Mouse (Mus musculus) forebrain, embryonic 16.5 days (tissue): Measurements from ENCODE around the gene Rnaseh1. TPM values are rescaled to one million over a fixed set of nuclear protein-coding genes. Genes with fewer than 3 reads are reported as not detected.

Experiments used
- ATAC-seq: fragments of 200-750 bp; cut with Nextera tagmentation; 2 replicates; pipeline ENCODE4 v1.8.0; 2017; ENCODE audit warnings: mild to moderate bottlenecking, moderate library complexity
- H3K27ac ChIP-seq: fragments of 300-500 bp; sonication (generic); 2 replicates; pipeline ENCODE4 v1.5.1; 2014; ENCODE audit warnings: low read length, control low read depth
- H3K27me3 ChIP-seq: fragments of 300-500 bp; sonication (generic); replicated peaks from 2 replicates; pipeline ENCODE4 v1.6.1; 2014; ENCODE audit warnings: low read length; ENCODE audit not compliant: control insufficient read depth, insufficient read depth
- H3K36me3 ChIP-seq: fragments of 300-500 bp; sonication (generic); 2 replicates; pipeline ENCODE4 v1.6.1; 2014; ENCODE audit not compliant: control insufficient read depth, insufficient read depth
- H3K4me1 ChIP-seq: fragments of 300-500 bp; sonication (generic); replicated peaks from 2 replicates; pipeline ENCODE4 v1.6.1; 2014; ENCODE audit warnings: low read length; ENCODE audit not compliant: control insufficient read depth, insufficient read depth
- H3K4me2 ChIP-seq: fragments of 300-500 bp; sonication (generic); 2 replicates; pipeline ENCODE4 v1.6.1; 2014; ENCODE audit warnings: mild to moderate bottlenecking, low read length, control low read depth
- H3K4me3 ChIP-seq: fragments of 300-500 bp; sonication (generic); replicated peaks from 2 replicates; pipeline ENCODE4 v1.5.1; 2014; ENCODE audit warnings: mild to moderate bottlenecking, low read length, control low read depth
- H3K9ac ChIP-seq: fragments of 300-500 bp; sonication (generic); replicated peaks from 2 replicates; pipeline ENCODE4 v1.6.1; 2014; ENCODE audit warnings: low read depth, low read length, control low read depth
- H3K9me3 ChIP-seq: fragments of 300-500 bp; sonication (generic); 2 replicates; pipeline ENCODE4 v1.6.1; 2016; ENCODE audit warnings: low read length; ENCODE audit not compliant: control insufficient read depth
- WGBS: fragments of 180-500 bp; shearing (Covaris S2); extraction: QIAGEN DNeasy Blood & Tissue Kit; methylation state at CpG from one replicate; pipeline ENCODE4 v1.1.7; 2014; 5-methylcytosine and 5-hydroxymethylcytosine counted together
- polyA plus RNA-seq: library from polyadenylated mRNA; unstranded; fragments of >200 nt; fragmentation: Nextera tagmentation; extraction: Ambion mirVana; gene quantifications from 2 replicates; pipeline ENCODE4 v1.2.1, GENCODE M21; 2015

The Rnaseh1 gene
- polyA plus RNA-seq, 1 experiment from 2014 or later: 30.6 TPM

GRCm38 (mm10) chr12:28622167-28622532, 27.3 kb upstream of the Rnaseh1 start:
- H3K4me3 ChIP-seq: no peak overlapping the region
- H3K4me2 ChIP-seq: no peak overlapping the region
- WGBS: 45% methylated on average over 5 of the region's 5 CpGs
- no peaks in the 10 kb centered on the region for H3K36me3 ChIP-seq
- no peaks in the 10 kb centered on the region for H3K9me3 ChIP-seq
- 0 out of 2 replicates have a peak, but pooled peaks cover 5% of the 10 kb centered on the region for H3K4me1 ChIP-seq
- no peak overlapping the region for H3K9ac ChIP-seq
- ATAC-seq: no peak
- no peaks in the 10 kb centered on the region for H3K27me3 ChIP-seq
- no peak overlapping the region for H3K27ac ChIP-seq

DNA sequence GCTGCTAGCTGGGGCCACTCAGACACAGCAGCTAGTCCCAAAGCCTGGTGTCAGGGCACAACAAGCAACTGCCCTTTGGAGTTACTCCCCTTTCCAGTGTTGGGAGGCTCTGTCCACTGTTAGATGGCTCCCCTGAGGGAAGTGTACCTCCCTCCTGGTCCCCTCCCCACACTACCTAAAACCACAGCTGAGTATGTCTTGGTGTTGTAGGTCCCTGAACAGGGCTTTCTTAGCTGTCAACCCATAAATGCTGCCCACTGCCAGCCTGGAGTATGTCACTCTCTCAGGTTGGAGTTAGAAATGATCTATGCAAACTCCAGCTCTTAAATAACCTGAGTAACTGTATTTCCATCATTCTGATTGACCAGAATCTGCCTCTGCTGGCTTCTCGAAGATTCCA, 26.8 kb upstream of the Rnaseh1 start:
- Histone ChIP-seq H3K4me2 (no peak overlapping the region), H3K4me1 (0 out of 2 replicates have a peak, but pooled peaks cover 5% of the 10 kb centered on the region), H3K27ac (no peak overlapping the region), H3K36me3 (no peaks in the 10 kb centered on the region), H3K4me3 (no peak overlapping the region), H3K9me3 (no peaks in the 10 kb centered on the region), H3K27me3 (no peaks in the 10 kb centered on the region), H3K9ac (no peak overlapping the region)
- no peak for ATAC-seq
- 97% methylated on average over 1 of the region's 1 CpGs for WGBS

GRCm38 (mm10) chr12:28623195-28623594, 26.2 kb upstream of the Rnaseh1 start, which contains the start of gene Colec11:
Gene Colec11, minus strand, starts transcription at chr12:28623377.
- 72% methylated on average over 5 of the region's 5 CpGs for WGBS
- ATAC-seq: no peak
- Histone ChIP-seq H3K4me1 (0 out of 2 replicates have a peak, but pooled peaks cover 5% of the 10 kb centered on the region), H3K9ac (no peak within 1 kb of the TSS), H3K27ac (no peak within 1 kb of the TSS), H3K27me3 (no peaks in the 10 kb centered on the region), H3K36me3 (no peaks in the 10 kb centered on the region), H3K9me3 (no peaks in the 10 kb centered on the region), H3K4me3 (no peak within 1 kb of the TSS), H3K4me2 (no peak within 1 kb of the TSS)

DNA sequence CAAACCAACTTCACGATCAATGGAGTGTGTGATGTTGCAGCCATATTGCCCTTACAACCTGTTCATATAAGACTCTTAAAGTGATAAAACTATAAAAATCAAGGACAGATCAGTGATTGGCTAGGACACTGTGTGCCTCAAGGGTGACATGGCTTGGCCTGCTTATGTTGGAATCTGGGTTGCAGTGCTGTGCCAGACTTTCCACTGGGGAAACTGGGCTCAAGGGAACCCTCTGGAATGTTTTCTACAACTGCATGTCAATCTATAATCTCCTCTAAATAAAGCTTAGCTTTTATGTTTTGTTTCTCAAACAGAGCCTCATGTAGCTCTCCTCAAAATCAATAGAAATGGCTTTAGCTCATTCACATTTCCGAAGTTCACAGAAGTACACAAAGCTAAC, 25.2 kb upstream of the Rnaseh1 start:
- WGBS: 90% methylated on average over 2 of the region's 2 CpGs

GRCm38 (mm10) chr12:28625407-28625806, 24.0 kb upstream of the Rnaseh1 start:
- WGBS: 86% methylated on average over 7 of the region's 7 CpGs
- H3K4me2 ChIP-seq: no peak overlapping the region
- no peak overlapping the region for H3K27ac ChIP-seq
- H3K27me3 ChIP-seq: no peaks in the 10 kb centered on the region
- no peak for ATAC-seq
- peaks cover 21% of the 10 kb centered on the region for H3K36me3 ChIP-seq
- H3K9me3 ChIP-seq: no peaks in the 10 kb centered on the region
- no peak overlapping the region for H3K4me3 ChIP-seq
- H3K9ac ChIP-seq: no peak overlapping the region
- H3K4me1 ChIP-seq: 0 out of 2 replicates have a peak, but pooled peaks cover 5% of the 10 kb centered on the region

More for the DNA sequence above, 25.2 kb upstream of the Rnaseh1 start:
- no peaks in the 10 kb centered on the region for H3K9me3 ChIP-seq
- H3K27ac ChIP-seq: no peak overlapping the region
- 0 out of 2 replicates have a peak, but pooled peaks cover 5% of the 10 kb centered on the region for H3K4me1 ChIP-seq
- no peaks in the 10 kb centered on the region for H3K27me3 ChIP-seq
- no peak for ATAC-seq
- H3K9ac ChIP-seq: no peak overlapping the region
- no peak overlapping the region for H3K4me3 ChIP-seq
- H3K4me2 ChIP-seq: no peak overlapping the region
- H3K36me3 ChIP-seq: peaks cover 9% of the 10 kb centered on the region

DNA sequence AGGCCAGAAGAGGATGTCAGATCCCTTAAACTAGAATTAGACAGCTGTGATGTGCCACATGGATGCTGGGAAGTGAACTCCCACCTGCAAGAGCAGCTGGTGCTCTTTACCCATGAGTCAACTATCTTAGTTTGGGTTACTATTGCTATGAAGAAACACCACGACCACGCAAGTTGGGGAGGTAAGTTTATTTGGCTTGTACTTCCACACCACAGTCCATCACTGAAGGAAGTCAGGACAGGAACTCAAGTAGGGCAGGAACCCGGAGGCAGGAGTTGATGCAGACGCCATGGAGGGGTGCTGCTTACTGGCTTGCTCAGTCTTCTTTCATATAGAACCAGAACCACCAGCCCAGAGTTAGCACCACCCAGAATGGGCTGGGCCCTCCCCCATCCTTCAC, 22.3 kb upstream of the Rnaseh1 start:
- ATAC-seq: no peak
- H3K27me3 ChIP-seq: no peaks in the 10 kb centered on the region
- no peak overlapping the region for H3K4me2 ChIP-seq
- H3K4me3 ChIP-seq: no peak overlapping the region
- H3K9ac ChIP-seq: no peak overlapping the region
- no peaks in the 10 kb centered on the region for H3K9me3 ChIP-seq
- H3K27ac ChIP-seq: no peak overlapping the region
- H3K4me1 ChIP-seq: 0 out of 2 replicates have a peak, but pooled peaks cover 3% of the 10 kb centered on the region
- 79% methylated on average over 4 of the region's 4 CpGs for WGBS
- peaks cover 32% of the 10 kb centered on the region for H3K36me3 ChIP-seq

- Histone ChIP-seq H3K9ac (no peak overlapping the region), H3K27ac (no peak overlapping the region), H3K9me3 (no peaks in the 10 kb centered on the region), H3K4me1 (peaks cover 8% of the 10 kb centered on the region), H3K27me3 (no peaks in the 10 kb centered on the region), H3K36me3 (peaks cover 45% of the 10 kb centered on the region), H3K4me2 (no peak overlapping the region), H3K4me3 (no peak overlapping the region)
- 92% methylated on average over 2 of the region's 2 CpGs for WGBS
- ATAC-seq: no peak
Observed at GRCm38 (mm10) chr12:28628436-28628835, 21.0 kb upstream of the Rnaseh1 start.

- ATAC-seq: peak; percentile 14
- Histone ChIP-seq H3K4me3 (peak overlapping the region; percentile 65), H3K36me3 (peaks cover 30% of the 10 kb centered on the region), H3K9me3 (no peaks in the 10 kb centered on the region), H3K27ac (peak overlapping the region; percentile 84), H3K4me1 (peaks cover 22% of the 10 kb centered on the region), H3K9ac (peak overlapping the region; percentile 85), H3K27me3 (no peaks in the 10 kb centered on the region), H3K4me2 (peak overlapping the region; percentile 83)
- WGBS: 2% methylated on average over 23 of the region's 23 CpGs
Observed at GRCm38 (mm10) chr12:28635058-28635534, 14.3 kb upstream of the Rnaseh1 start.

DNA sequence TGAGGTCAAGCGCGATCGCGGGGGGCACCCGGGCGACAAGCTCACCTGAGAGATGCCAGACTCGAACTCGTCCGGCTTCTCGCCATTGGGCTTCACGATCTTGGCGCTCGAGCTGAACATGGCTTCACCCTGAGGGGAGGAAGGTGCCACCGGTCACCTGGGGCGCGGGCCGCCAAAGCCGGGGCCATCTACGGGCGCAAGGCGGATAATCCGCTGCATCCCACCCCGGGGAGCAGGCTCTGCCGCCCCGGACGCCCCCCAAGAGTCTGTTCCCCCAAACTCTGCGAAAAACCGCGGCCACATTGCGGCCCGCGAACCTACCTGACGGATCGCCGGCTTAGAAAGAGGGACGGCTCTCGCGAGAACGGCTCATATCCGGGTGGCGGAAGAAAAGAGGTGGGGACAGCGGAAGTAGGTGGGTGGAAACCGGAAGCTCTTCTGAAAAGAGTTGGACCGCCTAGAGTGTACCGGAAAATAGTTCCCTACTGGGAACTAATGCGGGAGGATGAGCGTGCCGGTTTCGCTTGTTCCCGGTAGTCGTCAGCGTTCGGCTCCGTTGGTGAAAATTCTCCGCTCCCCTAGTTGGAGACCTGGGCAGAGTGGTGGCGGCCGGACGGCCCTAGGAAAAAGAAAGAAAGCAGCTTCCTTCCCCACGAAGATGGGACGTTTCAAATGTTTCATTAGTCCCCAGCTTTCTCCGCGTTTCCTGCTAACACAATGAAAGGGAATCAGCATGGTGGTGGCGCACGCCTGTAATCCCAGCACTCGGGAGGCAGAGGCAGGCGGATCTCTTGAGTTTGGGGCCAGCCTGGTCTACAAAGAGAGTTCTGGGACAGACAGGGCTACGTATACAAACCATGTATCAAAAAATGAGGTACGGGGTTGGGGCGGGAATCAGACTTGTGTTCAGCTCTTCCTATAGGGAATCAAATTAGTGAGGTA, 13.6 kb upstream of the Rnaseh1 start, which contains the start of gene Rps7:
TSS of gene Rps7 (minus strand) at position 419 of the 942 bp plus-strand sequence.
- H3K36me3 ChIP-seq: peaks cover 23% of the 10 kb centered on the region
- H3K27me3 ChIP-seq: no peaks in the 10 kb centered on the region
- 6% methylated on average over 69 of the region's 69 CpGs for WGBS
- H3K9ac ChIP-seq: peak within 1 kb of the TSS; percentile 85
- H3K9me3 ChIP-seq: no peaks in the 10 kb centered on the region
- ATAC-seq: peak; percentile 98
- peak within 1 kb of the TSS; percentile 65 for H3K4me3 ChIP-seq
- H3K4me2 ChIP-seq: peak within 1 kb of the TSS; percentile 83
- H3K4me1 ChIP-seq: peaks cover 22% of the 10 kb centered on the region
- peak within 1 kb of the TSS; percentile 84 for H3K27ac ChIP-seq
